In genomic region chr11:69581147-69581688, GRCm38 (mm10) we compare ENCODE assay signal across 8 mouse cellular contexts. TPM values are rescaled to one million over a fixed set of nuclear protein-coding genes. Genes with fewer than 3 reads are reported as not detected.
DNase-seq lines count a peak whose midpoint lies in the region; ATAC-seq and TF ChIP-seq lines count a peak whose summit lies in the region.

No protein-coding gene starts in this region.

- under 1% methylated on average over 36 of the region's 36 CpGs for WGBS in embryonic facial prominence, embryonic 13.5 days
- under 1% methylated on average over 36 of the region's 36 CpGs for WGBS in kidney, adult 2 months
- WGBS in limb, embryonic 14.5 days, result under 1% methylated on average over 36 of the region's 36 CpGs
- WGBS in midbrain, postnatal 0 days, result under 1% methylated on average over 36 of the region's 36 CpGs

- no peaks in the 10 kb centered on the region for H3K9me3 ChIP-seq in embryonic facial prominence, embryonic 13.5 days
- H3K9me3 ChIP-seq in limb, embryonic 14.5 days (ENCODE audit: control insufficient read depth, low read length), result no peaks in the 10 kb centered on the region
- H3K9me3 ChIP-seq in midbrain, postnatal 0 days (ENCODE audit: low read length), result no peaks in the 10 kb centered on the region

- peak overlapping the region; percentile 96 for H3K27ac ChIP-seq in embryonic facial prominence, embryonic 13.5 days
- peak overlapping the region; percentile 98 for H3K27ac ChIP-seq in kidney, adult 2 months (ENCODE audit: insufficient read depth, low read depth, low read length)
- peak overlapping the region; percentile 90 for H3K27ac ChIP-seq in limb, embryonic 14.5 days (replicated peaks; ENCODE audit: low read depth, low read length)
- H3K27ac ChIP-seq in midbrain, postnatal 0 days (ENCODE audit: low read depth, low read length), result peak overlapping the region; percentile 92

- no peaks in the 10 kb centered on the region for H3K27me3 ChIP-seq in embryonic facial prominence, embryonic 13.5 days
- no peaks in the 10 kb centered on the region for H3K27me3 ChIP-seq in kidney, adult 2 months (replicated peaks; ENCODE audit: control insufficient read depth, insufficient read depth, low read length)
- no peaks in the 10 kb centered on the region for H3K27me3 ChIP-seq in limb, embryonic 14.5 days (ENCODE audit: control insufficient read depth, insufficient read depth, low read length)
- no peaks in the 10 kb centered on the region for H3K27me3 ChIP-seq in midbrain, postnatal 0 days (ENCODE audit: insufficient read depth, low read length)

- peak overlapping the region; percentile 87 for H3K4me2 ChIP-seq in embryonic facial prominence, embryonic 13.5 days
- H3K4me2 ChIP-seq in limb, embryonic 14.5 days (replicated peaks; ENCODE audit: low read depth, low read length, severe bottlenecking), result peak overlapping the region; percentile 73
- peak overlapping the region; percentile 92 for H3K4me2 ChIP-seq in midbrain, postnatal 0 days (ENCODE audit: low read depth, low read length, poor library complexity, severe bottlenecking)

- TF ChIP-seq POLR2A in kidney, adult 2 months (IDR thresholded peaks at IDR 0.05; ENCODE audit: low read depth, low read length), result peak; percentile 5
- peak; percentile 43; the same call in 1 of the 2 replicates for TF ChIP-seq POLR2A in limb, embryonic 14.5 days (IDR thresholded peaks at IDR 0.05; ENCODE audit: borderline replicate concordance, extremely low read depth, insufficient read depth, insufficient read length)

- TF ChIP-seq CTCF in kidney, adult 2 months (conservative IDR thresholded peaks at IDR 0.05; ENCODE audit: insufficient read depth, insufficient read length, low read depth, low read length), result no peak
- no peak for TF ChIP-seq CTCF in midbrain, postnatal 0 days (IDR thresholded peaks at IDR 0.05)

- H3K4me1 ChIP-seq in embryonic facial prominence, embryonic 13.5 days, result peaks cover 35% of the 10 kb centered on the region
- H3K4me1 ChIP-seq in kidney, adult 2 months (ENCODE audit: control insufficient read depth, insufficient read depth, low read length), result peaks cover 12% of the 10 kb centered on the region; the same call in 1 of the 2 replicates
- H3K4me1 ChIP-seq in limb, embryonic 14.5 days (ENCODE audit: control insufficient read depth, insufficient read depth, low read length), result peaks cover 23% of the 10 kb centered on the region
- H3K4me1 ChIP-seq in midbrain, postnatal 0 days (ENCODE audit: insufficient read depth, low read length), result peaks cover 17% of the 10 kb centered on the region

- ATAC-seq in embryonic facial prominence, embryonic 13.5 days (ENCODE audit: insufficient number of reproducible peaks, insufficient read depth, low FRiP score, low TSS enrichment, low read depth), result peak; percentile 69; the same call in 1 of the 2 replicates
- ATAC-seq in limb, embryonic 14.5 days (ENCODE audit: low FRiP score, low read depth), result peak; percentile 83
- peak; percentile 82 for ATAC-seq in midbrain, postnatal 0 days (ENCODE audit: low FRiP score)

- DNase-seq in 416B (ENCODE audit: low read depth), result peak; percentile 94
- DNase-seq in adrenal gland, postnatal 36 days, result peak; percentile 95
- DNase-seq in heart, adult 18-20 months, result peak; percentile 93 to 96
- peak; percentile 97 for DNase-seq in kidney, adult 2 months
- peak; percentile 96 for DNase-seq in limb, embryonic 14.5 days (ENCODE audit: low spot score)
- peak; percentile 96 for DNase-seq in midbrain, postnatal 0 days (ENCODE audit: low spot score)
- DNase-seq in spleen, postnatal 14 days (ENCODE audit: low spot score in 2 of 2), result peak; percentile 78 to 82

- H3K4me3 ChIP-seq in embryonic facial prominence, embryonic 13.5 days, result peak overlapping the region; percentile 79
- peak overlapping the region; percentile 96 for H3K4me3 ChIP-seq in kidney, adult 2 months (ENCODE audit: insufficient read depth, low read depth, low read length)
- H3K4me3 ChIP-seq in limb, embryonic 14.5 days (replicated peaks; ENCODE audit: low read length), result peak overlapping the region; percentile 83
- H3K4me3 ChIP-seq in midbrain, postnatal 0 days (ENCODE audit: low read depth, low read length), result peak overlapping the region; percentile 64

- peaks cover 16% of the 10 kb centered on the region for H3K36me3 ChIP-seq in embryonic facial prominence, embryonic 13.5 days
- H3K36me3 ChIP-seq in kidney, adult 2 months (ENCODE audit: control insufficient read depth, insufficient read depth, low read length), result no peaks in the 10 kb centered on the region
- peaks cover 22% of the 10 kb centered on the region for H3K36me3 ChIP-seq in limb, embryonic 14.5 days (ENCODE audit: control insufficient read depth, insufficient read depth, low read length)
- no peaks in the 10 kb centered on the region for H3K36me3 ChIP-seq in midbrain, postnatal 0 days (ENCODE audit: insufficient read depth, low read length)

- H3K9ac ChIP-seq in embryonic facial prominence, embryonic 13.5 days, result peak overlapping the region; percentile 90
- peak overlapping the region; percentile 81 for H3K9ac ChIP-seq in limb, embryonic 14.5 days (ENCODE audit: low read depth, low read length, severe bottlenecking)
- peak overlapping the region; percentile 70 for H3K9ac ChIP-seq in midbrain, postnatal 0 days (replicated peaks; ENCODE audit: low read length, poor library complexity, severe bottlenecking)

RNA-seq across cellular contexts. Expression of gene Trp53, which starts 1.1 kb away (rescaled TPM):
- 10 to 100 TPM; 63.3 to 64.7 TPM for total RNA-seq in adrenal gland, postnatal 36 days (2021)
- 160 and 186 TPM in 2 replicates for polyA plus RNA-seq in embryonic facial prominence, embryonic 13.5 days (2015; fragmentation: Nextera tagmentation; extraction: Ambion mirVana)
- 10 to 100 TPM; 15.0 to 15.5 TPM for total RNA-seq in heart, adult 18-20 months (2021)
- polyA plus RNA-seq in kidney, adult 2 months (2012; rRNA removed), result 48.5 and 55.0 TPM in 2 replicates
- polyA plus RNA-seq in limb, embryonic 14.5 days (2012; rRNA removed), result 173 and 200 TPM in 2 replicates
- polyA plus RNA-seq in limb, embryonic 14.5 days (2014; fragmentation: Nextera tagmentation; extraction: Ambion mirVana), result 138 and 155 TPM in 2 replicates
- 29.5 and 34.5 TPM in 2 replicates for total RNA-seq in midbrain, postnatal 0 days (2014; rRNA removed)
- 30.3 and 31.9 TPM in 2 replicates for polyA plus RNA-seq in midbrain, postnatal 0 days (2015; fragmentation: Nextera tagmentation; extraction: Ambion mirVana)

RNA-seq across cellular contexts. Expression of gene Wrap53, which starts 1.2 kb away (rescaled TPM):
- total RNA-seq in adrenal gland, postnatal 36 days (2021), result 1 to 10 TPM; 9.2 to 9.7 TPM
- 26.9 TPM in 2 replicates for polyA plus RNA-seq in embryonic facial prominence, embryonic 13.5 days (2015; fragmentation: Nextera tagmentation; extraction: Ambion mirVana)
- 1 to 10 TPM; 5.0 to 5.4 TPM for total RNA-seq in heart, adult 18-20 months (2021)
- polyA plus RNA-seq in kidney, adult 2 months (2012; rRNA removed), result 19.8 and 20.7 TPM in 2 replicates
- 19.0 and 25.1 TPM in 2 replicates for polyA plus RNA-seq in limb, embryonic 14.5 days (2012; rRNA removed)
- polyA plus RNA-seq in limb, embryonic 14.5 days (2014; fragmentation: Nextera tagmentation; extraction: Ambion mirVana), result 20.6 and 20.8 TPM in 2 replicates
- total RNA-seq in midbrain, postnatal 0 days (2014; rRNA removed), result 15.7 and 16.8 TPM in 2 replicates
- polyA plus RNA-seq in midbrain, postnatal 0 days (2015; fragmentation: Nextera tagmentation; extraction: Ambion mirVana), result 12.6 and 14.2 TPM in 2 replicates

RNA-seq across cellular contexts. Expression of gene Efnb3, which starts 21.2 kb away (rescaled TPM):
- 1 to 10 TPM in 1 of 2 experiments, under 1 TPM in 1; 0.66 to 1.1 TPM for total RNA-seq in adrenal gland, postnatal 36 days (2021)
- 43.4 and 46.3 TPM in 2 replicates for polyA plus RNA-seq in embryonic facial prominence, embryonic 13.5 days (2015; fragmentation: Nextera tagmentation; extraction: Ambion mirVana)
- 100 to 1,000 TPM; 111 to 140 TPM for total RNA-seq in heart, adult 18-20 months (2021)
- polyA plus RNA-seq in kidney, adult 2 months (2012; rRNA removed), result 0.81 and 0.84 TPM in 2 replicates
- polyA plus RNA-seq in limb, embryonic 14.5 days (2012; rRNA removed), result 57.6 and 78.1 TPM in 2 replicates
- polyA plus RNA-seq in limb, embryonic 14.5 days (2014; fragmentation: Nextera tagmentation; extraction: Ambion mirVana), result 12.7 and 14.6 TPM in 2 replicates
- 145 and 155 TPM in 2 replicates for total RNA-seq in midbrain, postnatal 0 days (2014; rRNA removed)
- 151 and 166 TPM in 2 replicates for polyA plus RNA-seq in midbrain, postnatal 0 days (2015; fragmentation: Nextera tagmentation; extraction: Ambion mirVana)

RNA-seq across cellular contexts. Expression of gene Atp1b2, which starts 24.5 kb away (rescaled TPM):
- total RNA-seq in adrenal gland, postnatal 36 days (2021), result 10 to 100 TPM; 28.5 to 45.4 TPM
- 7.9 and 8.3 TPM in 2 replicates for polyA plus RNA-seq in embryonic facial prominence, embryonic 13.5 days (2015; fragmentation: Nextera tagmentation; extraction: Ambion mirVana)
- total RNA-seq in heart, adult 18-20 months (2021), result 10 to 100 TPM; 15.2 to 16.4 TPM
- polyA plus RNA-seq in kidney, adult 2 months (2012; rRNA removed), result 20.0 and 22.5 TPM in 2 replicates
- polyA plus RNA-seq in limb, embryonic 14.5 days (2012; rRNA removed), result 17.9 and 20.6 TPM in 2 replicates
- polyA plus RNA-seq in limb, embryonic 14.5 days (2014; fragmentation: Nextera tagmentation; extraction: Ambion mirVana), result 9.1 and 10.4 TPM in 2 replicates
- 145 and 161 TPM in 2 replicates for total RNA-seq in midbrain, postnatal 0 days (2014; rRNA removed)
- polyA plus RNA-seq in midbrain, postnatal 0 days (2015; fragmentation: Nextera tagmentation; extraction: Ambion mirVana), result 167 and 175 TPM in 2 replicates

RNA-seq across cellular contexts. Expression of gene Dnah2, which starts 32.3 kb away (rescaled TPM):
- under 1 TPM; 0.10 to 0.30 TPM for total RNA-seq in adrenal gland, postnatal 36 days (2021)
- 4.2 and 4.4 TPM in 2 replicates for polyA plus RNA-seq in embryonic facial prominence, embryonic 13.5 days (2015; fragmentation: Nextera tagmentation; extraction: Ambion mirVana)
- total RNA-seq in heart, adult 18-20 months (2021), result under 1 TPM; 0.10 to 0.51 TPM
- polyA plus RNA-seq in kidney, adult 2 months (2012; rRNA removed), result 0.50 and 0.73 TPM in 2 replicates
- polyA plus RNA-seq in limb, embryonic 14.5 days (2012; rRNA removed), result 4.5 and 4.7 TPM in 2 replicates
- 3.6 and 4.2 TPM in 2 replicates for polyA plus RNA-seq in limb, embryonic 14.5 days (2014; fragmentation: Nextera tagmentation; extraction: Ambion mirVana)
- total RNA-seq in midbrain, postnatal 0 days (2014; rRNA removed), result 9.5 and 12.5 TPM in 2 replicates
- 3.9 and 4.1 TPM in 2 replicates for polyA plus RNA-seq in midbrain, postnatal 0 days (2015; fragmentation: Nextera tagmentation; extraction: Ambion mirVana)

Comparison
In these comparisons a context has a peak if more than half of its experiments do, and no peak if none do; other contexts are left out.
1. Peak in every context shown above with its lines: DNase-seq, ATAC-seq, H3K4me3 ChIP-seq and H3K27ac ChIP-seq.